Mouse (Mus musculus) right cerebral cortex, postnatal 25 days (tissue): ENCODE data around the gene Slc12a5.
A peak's percentile ranks its signal among the peaks of the same experiment; 100 is the strongest.

Experiments
- DNase-seq: peaks from one replicate; pipeline ENCODE4 v3.0.0; 2022

The Slc12a5 gene

DNA sequence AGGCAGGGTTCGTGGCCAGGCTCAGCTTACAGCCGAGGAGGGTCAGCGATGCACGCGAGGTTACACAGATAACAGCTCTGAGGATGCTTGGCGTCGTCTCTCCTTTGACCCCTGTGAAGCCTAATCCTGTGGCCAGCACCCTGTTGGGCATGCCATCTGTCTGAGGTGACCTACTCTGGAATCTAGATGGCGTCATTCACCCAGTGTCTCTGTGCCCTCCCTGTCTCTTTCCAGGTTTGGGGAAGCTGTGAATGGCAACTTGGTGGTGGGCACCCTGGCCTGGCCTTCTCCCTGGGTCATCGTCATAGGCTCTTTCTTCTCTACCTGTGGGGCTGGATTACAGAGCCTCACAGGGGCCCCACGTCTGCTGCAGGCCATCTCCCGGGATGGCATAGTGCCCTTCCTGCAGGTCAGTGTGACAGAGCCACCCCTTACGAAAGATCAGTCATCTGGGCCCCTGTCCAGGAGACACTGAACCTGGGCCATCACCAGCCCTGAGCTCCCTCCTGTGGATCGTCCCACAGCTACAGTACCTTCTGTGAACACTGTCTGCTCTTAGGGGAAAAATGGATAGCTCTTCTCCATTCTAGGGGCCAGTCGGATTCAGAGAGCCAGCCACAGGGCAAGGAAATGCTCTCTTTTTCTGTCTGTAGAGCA is 25.9 kb downstream of the Slc12a5 start:
- no peak for DNase-seq

DNA sequence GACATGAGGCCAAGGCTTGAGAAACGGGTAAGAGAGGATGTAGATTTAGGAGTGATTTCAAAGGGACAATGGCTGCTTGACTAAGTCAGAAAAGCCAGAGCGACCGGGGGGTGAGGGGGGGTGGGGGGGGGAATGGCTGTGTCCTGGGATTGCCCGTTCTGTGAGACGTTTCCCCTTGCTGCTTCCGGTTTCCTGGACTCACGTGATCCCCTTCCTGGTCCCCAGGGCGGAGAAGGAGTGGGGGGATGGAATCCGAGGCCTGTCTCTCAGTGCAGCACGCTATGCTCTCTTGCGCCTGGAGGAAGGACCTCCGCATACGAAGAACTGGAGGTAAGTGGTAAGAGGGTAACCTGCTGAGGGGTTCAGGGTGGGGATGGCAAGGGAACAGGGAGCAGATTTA is 28.2 kb downstream of the Slc12a5 start:
- DNase-seq, result no peak

DNA sequence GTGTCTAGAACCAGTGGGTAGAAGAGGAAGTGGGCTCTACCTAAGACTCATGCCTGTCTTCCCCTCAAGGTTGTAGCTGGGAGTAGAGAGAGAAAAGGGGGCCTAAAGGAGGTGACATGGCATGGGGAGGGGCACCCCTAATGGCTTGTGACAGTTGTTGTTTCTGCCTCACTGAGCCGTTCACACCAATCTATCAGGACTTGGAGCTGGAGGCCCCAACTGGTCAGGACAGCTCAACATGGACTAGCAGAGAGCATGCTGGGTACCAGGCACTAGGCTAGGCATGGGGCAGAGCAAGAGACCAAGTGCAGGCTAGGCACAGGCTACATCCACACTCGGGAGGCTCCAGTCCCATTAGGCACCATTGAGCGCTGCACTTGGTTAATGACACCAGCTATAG is 30.5 kb downstream of the Slc12a5 start:
- DNase-seq, result no peak

DNA sequence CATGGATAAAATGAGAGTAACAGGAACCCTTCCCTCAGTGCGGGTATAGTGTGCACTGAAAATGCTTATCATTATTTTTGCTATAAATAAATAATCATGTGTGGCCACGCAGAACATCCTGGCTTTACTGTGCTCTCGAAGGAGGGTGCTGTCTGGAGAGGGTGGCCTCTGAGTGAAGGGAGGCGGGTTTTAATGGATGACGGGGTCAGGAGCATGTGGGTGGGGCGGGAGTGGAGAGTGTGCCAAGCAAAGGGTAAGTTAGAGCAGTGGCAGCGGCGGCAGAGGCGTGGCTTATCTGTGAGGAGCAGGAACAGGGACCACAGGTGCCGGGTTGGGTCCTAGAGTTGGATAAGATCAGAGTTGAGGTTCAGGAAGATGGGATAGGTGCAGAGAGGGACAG is 31.2 kb downstream of the Slc12a5 start:
- no peak for DNase-seq

DNA sequence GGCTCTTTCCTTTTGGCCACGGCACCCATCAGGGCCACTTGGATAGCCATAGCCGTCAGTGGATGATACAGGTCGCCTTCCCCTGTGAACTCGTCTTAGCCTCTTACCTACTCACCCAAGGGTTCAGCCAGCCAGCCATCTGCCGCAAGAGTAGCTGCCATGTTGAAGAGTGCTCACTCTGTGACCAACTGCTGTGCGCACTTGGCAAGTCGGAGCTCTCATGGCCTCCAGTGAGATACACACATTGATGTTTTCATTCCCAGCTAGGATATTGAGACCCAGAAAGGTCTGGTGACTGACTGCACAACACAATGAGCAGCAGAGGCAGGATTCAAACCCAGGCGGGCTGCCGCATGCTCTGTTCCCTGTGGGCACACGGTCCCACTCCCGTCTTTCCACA is 33.6 kb downstream of the Slc12a5 start:
- DNase-seq, result no peak

DNA sequence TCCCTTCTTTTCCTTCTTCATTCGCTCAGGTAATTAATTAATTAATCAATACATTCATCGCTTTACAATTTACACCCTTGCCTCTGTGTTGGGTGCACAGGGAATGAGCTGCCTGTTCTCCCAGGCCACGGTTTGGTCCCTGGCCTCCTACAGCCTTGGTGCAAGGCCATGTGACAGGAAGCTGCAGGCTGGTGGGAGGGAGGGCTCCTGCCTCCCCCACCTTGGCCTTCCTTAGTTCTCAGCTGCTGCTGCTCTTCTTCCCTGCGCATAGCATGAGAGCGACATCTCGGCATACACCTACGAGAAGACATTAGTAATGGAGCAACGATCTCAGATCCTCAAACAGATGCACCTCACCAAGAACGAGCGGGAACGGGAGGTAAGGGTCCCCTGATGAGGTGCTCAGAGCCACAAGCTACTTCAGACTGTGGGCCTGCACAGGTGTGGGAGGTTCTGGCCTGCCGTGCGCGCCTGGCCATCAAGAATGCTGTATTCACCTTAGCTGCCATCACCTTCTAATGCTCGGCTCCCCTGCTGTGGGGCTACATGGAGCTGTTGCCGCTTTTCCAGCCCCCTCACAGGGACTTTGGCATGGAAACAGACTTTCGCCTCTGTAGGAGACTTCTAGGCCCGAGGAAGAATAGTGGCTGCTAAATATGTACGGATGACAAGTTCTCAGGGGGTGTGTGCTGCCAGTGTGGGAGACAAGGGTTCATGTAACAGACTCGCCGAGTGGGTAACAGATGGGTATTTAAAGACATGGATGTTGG is 34.2 kb downstream of the Slc12a5 start:
- DNase-seq, result peak; percentile 77

DNA sequence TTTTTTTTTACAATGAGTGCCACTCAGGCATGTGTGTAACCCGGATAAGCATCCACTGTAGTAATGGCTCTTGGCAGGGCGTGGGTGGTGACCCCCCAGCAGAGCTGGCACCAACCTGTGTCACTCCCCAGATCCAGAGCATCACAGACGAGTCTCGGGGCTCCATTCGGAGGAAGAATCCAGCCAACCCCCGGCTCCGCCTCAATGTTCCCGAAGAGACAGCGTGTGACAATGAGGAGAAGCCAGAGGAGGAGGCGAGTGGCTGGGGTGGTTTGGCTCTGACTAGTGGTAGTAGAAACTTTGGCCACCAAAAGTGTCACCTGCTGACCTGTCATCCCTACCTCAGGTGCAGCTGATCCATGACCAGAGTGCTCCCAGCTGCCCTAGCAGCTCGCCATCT is 35.4 kb downstream of the Slc12a5 start:
- no peak for DNase-seq

DNA sequence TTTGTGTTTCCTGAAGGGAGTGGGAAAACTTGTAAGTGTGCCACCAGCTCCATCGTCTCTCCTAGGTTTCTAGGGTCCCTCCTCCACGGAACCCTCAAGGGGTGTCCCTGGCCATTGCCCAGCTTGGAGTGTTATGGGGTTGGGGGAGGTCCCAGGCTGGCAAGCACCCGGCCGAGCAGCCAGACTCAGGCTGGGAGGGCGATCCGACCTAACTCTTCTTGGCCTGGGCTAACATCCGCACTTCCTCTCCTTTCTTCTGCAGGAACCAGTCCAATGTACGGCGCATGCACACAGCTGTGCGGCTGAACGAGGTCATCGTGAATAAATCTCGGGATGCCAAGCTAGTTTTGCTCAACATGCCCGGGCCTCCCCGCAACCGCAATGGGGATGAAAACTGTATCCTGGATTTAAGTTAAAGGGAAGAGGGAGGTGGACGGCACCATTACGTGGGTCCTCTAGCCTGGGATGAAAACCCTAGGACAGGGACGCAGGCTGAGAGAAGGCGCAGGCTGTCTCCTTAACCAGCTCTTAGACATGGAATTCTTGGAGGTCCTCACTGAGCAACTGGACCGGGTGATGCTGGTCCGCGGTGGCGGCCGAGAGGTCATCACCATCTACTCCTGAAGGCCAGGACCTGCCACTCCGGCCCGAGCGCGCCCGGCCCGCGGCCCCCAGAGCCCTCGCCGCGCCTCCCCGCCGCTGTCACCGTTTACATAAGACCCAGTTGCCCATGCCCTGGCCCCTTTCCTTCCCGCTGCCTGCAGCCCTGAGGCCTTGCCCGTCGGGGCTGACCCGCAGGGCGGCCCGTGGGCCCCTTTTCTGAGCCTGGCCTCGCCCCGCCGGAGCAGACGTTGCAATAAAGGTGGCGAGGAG is 36.5 kb downstream of the Slc12a5 start:
- no peak for DNase-seq

DNA sequence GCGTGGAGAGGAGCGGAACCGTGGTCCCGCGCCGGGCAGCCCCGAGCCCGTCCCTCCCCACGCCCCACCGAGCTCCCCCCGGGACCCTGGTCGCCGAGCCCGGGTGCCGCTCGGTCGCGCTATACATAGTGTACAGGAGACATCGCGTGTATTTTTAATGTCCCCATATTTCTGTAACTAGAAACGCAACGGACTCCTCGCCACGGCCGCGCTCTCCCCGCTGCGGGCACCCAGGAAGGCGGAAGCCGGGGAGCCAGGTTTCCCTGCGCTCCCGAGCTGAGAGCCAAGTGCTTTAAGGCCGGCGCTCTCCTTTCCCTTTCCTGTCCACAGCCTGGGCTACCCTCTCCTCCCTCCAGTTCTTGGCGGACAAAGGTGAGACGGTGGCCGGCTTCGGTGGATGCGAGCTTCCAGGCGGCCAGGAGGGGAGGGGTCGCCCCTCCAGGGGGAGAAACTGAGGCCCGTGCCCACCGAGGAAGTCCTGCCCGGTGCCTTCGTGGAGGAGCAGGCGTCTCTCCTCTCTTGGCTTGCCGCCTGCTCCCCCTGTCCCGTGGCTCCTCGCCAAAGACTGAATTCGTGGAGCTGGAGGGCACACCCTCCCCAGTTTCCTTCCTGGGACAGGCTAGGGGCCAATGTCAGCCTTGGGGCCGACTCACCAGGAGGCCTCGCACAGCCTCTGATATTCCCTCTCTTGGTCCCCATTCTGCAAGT is 37.3 kb downstream of the Slc12a5 start:
- peak; percentile 30 for DNase-seq

DNA sequence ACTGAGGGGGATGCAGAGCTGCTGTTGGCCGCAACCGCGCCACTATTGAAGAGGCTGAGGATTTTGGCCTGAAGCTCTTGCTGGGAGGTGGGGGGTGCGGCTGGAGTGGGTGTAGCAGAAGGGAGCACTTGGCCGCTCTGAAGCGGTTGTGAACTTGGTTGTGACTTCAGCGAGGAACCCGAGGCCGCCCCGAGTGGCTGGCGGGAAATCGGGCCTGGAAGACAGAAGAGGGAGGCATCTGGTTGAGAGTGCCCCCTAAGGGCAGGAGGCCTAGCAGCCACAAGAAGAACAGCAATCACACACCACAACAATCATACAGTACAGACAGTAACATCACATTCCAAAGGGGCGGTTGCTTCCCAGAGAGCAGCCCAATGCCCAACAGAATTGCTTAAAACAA is 41.4 kb downstream of the Slc12a5 start:
- no peak for DNase-seq

DNA sequence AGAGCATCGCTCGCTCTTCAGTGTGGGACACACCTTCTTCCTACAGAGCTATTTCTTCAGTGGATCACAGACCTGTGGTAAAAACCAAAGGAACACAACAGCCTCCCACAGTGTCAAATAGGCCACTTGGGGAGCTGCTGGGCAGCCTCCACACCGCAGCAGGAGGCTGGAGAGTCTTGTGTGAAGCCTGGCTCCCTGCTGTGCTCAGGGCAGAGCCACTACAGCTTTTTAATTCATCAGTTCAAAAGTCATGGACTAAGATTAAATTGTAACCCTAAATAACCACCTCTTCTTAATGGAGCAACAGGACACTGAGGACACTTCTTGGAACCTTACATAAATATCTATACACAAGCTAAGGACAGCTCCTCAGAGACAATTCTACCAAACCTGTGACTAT is 42.5 kb downstream of the Slc12a5 start:
- DNase-seq, result no peak

DNA sequence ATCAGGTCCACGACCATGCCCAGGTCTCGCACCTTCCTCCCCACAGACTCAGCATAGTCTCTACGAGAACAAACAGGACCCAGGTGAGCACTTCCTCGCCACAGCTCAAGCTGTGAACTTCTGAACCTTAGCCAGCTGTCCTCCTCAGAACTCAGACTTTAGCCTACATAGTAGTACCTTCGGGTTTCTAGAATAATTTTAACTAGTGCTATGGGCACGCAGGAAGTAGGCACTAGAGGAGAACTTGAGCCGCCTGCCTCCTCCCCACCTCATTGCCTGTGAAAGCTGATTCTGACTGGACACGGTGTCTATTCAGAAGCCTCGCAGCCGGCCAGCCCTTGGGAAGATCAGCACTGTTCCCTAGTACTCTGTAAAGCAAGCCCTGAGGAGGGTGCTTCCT is 43.6 kb downstream of the Slc12a5 start:
- no peak for DNase-seq

DNA sequence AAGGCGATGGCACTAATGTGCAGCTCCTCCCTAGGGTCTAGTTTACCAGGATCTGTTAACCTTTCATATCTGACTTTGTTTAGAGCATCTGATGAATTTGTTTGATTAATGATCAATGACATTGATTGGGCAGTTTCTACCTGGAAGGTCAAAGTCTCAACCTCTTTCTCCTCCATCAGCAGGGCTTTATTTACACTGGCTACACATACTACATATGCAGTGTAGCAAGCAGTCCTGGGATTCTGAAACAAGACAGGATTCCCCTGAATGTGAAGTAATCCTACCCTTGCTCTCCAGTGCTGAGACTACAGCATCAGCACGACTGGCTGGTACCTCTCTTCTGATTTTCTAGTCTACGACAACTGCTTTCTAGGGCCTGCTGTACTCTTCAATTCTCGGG is 46.2 kb downstream of the Slc12a5 start:
- DNase-seq, result no peak

DNA sequence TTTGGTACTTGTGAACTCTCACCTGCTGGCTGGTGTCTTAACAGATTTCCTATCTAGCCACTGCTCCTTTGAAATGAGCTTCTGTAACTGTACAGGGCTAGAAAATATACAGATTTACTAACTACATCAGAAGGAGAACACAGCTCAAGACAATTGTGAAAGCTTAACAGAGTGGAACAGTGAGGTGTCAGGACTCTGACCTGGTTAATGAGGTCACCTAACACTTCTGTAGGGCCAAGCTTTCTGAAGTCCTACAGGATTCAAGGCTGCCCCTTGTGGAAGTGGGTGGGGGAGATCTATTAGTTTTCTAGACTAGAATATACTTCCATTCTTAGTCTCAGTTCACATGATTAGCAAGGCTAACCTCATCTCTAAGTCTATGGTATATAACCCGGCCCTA is 47.4 kb downstream of the Slc12a5 start:
- DNase-seq, result no peak

DNA sequence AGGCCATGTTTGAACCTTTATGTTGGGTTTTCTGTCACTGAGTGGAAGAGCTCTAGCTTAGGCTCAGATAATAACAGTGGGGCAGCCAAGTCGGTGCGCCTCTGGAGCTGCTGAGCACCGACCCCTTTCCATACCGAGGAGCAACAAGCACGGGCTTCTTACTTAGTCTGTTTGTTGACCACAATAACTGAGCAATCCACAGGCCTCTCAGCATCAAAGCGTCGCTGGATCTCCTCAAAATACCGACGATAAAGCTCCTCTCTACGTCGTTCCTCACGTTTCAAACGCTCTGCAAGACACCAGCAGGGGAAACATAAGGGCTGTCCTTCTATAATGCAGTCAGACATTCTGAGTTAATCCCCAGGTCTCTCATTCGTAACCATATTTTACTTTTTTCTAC is 48.6 kb downstream of the Slc12a5 start:
- no peak for DNase-seq

DNA sequence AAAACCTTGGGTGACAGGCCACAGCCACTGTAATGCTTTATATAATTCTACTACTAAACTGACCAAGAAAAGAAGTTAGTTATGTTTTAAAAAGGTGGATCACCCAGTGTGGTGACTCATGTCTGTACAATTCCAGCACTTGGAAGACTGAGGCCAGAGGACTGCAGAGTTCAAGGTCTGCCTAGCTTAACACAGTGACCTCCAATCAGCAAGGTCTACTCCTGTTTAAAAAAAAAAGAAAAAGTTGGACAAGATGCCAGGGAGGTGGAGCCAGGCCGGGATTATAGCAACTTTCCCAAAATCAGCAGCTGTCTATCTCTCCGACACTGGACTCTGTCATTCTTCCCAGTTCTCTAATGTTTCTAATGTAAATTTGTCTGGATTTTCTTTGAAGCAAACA is 49.0 kb downstream of the Slc12a5 start:
- DNase-seq, result no peak

DNA sequence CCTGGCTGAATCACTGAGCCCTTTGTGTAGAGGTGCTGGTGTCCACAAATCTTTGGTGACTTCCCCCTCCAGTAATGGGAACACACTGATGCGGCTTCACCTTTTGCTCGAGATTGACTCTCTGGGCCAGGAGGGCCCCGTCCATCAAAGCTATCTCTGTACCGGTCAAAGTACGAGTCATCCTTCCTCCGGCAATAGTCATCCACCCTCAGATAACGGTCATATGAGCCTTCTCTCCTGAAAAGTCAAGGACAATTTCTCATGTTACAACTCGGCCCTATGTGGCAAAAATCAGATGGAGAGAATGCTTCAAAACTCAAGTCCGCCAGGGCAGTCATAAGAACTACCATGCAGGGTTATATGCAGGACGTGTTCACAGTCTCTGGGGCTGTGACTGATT is 49.7 kb downstream of the Slc12a5 start:
- DNase-seq, result no peak

DNA sequence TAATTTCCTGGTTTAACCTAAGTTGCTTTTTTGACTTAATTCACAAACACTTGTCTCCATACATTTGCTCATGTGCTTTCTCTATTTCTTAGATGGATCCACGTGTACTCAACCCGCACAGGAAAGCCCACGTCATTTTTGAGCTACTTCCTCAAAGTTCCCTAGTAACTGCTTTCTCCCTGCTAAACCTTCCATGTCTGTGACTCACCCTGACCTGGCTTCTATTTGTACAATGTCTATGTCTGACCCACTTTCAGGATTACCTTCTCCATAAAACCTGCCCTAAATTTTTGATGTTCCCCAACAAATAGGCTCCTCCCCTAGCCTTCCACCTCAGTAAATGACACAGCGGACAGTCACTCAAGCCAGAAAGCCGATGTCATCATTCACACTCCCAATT is 54.3 kb downstream of the Slc12a5 start:
- DNase-seq, result no peak

DNA sequence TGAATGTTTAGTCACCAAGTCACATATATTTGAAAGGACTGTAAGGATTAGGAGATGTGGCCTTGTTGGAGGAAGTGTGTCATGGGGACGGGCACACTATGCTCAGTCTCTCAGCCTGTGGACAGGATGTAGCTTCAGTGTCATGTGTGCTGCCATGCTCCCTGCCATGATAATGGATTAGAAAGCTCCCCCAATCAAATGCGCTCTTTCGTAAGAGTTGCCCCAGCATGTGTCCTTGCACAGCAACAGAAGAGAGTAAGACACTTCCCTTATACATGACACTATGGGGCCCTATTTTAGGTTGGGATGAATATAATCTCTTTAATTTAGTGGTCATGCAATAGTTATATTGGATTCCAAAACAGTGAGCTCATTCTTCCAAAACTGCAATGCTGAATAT is 59.9 kb downstream of the Slc12a5 start:
- DNase-seq, result no peak

DNA sequence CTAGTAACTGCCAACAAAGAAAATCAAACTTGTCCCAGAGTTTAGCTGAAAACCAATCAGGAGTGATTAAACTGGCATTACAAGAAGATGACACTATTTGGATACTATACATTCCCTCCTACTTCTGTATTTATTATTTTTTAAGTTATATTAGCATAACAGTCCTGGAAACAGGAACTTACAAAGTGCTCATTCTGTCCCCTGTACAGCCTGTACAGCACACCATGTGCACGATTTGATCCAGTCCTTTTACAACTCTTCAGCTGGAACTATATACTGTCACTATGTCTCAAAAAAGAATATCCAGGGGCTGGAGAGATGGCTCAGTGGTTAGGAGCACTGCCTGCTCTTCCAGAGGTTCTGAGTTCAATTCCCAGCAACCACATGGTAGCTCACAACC is 66.6 kb downstream of the Slc12a5 start:
- no peak for DNase-seq

DNA sequence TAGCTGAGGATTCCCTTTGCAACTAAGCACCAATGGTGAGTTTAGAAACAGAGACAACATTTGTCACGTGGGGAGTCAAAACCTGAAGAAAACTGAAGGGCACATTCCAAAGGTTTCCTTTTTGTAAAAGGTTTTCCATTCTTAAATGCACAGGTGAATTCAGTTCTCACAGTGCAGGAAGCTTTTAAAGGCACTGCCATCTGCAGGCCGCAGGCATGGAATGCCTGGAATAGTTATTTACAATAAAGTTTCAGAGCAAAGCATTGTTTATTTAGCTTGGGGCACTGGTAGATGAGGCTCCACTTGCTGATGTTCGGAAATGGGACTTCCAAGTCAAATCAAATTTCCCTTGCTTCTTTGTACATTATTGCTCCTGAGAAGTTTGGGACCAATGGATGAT is 71.9 kb downstream of the Slc12a5 start:
- DNase-seq, result no peak

DNA sequence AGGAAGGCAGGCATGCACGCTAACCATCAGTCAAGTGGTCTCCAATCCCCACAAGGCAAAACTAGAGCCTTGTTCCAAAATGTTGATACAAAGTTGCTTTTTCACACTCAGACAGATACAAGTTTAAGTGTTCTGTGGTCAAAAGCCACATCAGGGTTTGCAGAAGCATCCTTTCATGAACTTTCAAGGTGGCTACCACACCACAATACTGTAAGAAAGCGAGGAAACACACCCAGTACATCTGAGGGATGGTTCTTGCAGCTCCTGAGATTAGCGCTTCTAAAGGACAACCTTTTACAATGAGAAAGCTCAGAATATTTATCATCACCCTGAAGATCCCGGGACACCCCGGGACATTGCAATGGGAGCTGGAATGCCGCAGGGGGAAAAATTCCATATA is 72.7 kb downstream of the Slc12a5 start:
- DNase-seq, result no peak
